Mouse (Mus musculus): Measurements from ENCODE around the gene Lrrc41. TPM values are rescaled to one million over a fixed set of nuclear protein-coding genes. Genes with fewer than 3 reads are reported as not detected.

The Lrrc41 gene
- 74.3 and 77.3 TPM in 2 replicates for polyA plus RNA-seq (2015; fragmentation: Nextera tagmentation; extraction: Ambion mirVana)

DNA sequence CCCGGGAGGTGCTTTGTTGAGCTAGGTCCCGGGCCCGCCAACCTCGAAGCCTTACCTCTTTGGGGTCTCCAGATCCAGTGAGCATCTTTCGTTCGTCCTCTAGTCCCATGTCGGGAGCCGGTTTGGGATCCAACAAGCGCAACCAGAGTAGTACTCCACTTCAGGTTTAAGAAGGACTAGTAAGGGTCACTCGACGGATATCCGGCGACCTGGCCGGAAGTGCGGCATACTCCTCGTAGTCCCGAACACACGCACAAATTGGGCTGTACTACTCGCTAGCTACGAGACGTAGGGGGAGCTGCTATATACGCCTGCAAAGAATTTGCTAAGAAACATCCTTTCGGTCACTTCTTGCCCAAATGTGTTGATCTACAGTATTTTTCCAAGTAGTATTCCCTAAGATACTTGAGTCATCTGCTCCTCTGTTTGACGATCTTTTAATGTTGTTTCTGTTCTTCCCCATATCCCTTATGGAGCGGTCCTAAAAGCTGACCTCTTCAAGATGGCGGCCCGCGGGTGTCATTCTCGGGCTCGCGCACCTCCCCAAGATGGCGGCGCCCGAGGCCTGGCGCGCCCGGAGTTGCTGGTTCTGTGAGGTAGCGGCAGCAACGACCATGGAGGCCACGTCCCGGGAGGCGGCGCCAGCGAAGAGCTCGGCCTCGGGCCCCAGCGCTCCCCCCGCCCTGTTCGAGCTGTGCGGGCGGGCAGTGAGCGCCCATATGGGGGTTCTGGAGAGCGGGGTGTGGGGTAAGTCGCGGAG lies at the start of gene Lrrc41, which contains the start of gene Uqcrh:
Gene Lrrc41, plus strand, starts transcription at position 409 of the 760 bp plus-strand sequence.
Gene Uqcrh, minus strand, starts transcription at position 211 of the 760 bp plus-strand sequence.
- peak within 1 kb of the TSS; percentile 88 for H3K4me3 ChIP-seq
- peaks cover 10% of the 10 kb centered on the region for H3K36me3 ChIP-seq
- no peaks in the 10 kb centered on the region for H3K9me3 ChIP-seq
- H3K4me2 ChIP-seq: peak within 1 kb of the TSS; percentile 91
- peak; percentile 95 for ATAC-seq (ENCODE audit: low FRiP score, low read depth)
- peaks cover 38% of the 10 kb centered on the region for H3K4me1 ChIP-seq (replicated peaks)
- under 1% methylated on average over 54 of the region's 55 CpGs for WGBS
- no peaks in the 10 kb centered on the region for H3K27me3 ChIP-seq
- peak within 1 kb of the TSS; percentile 96 for H3K27ac ChIP-seq (replicated peaks)
- H3K9ac ChIP-seq: peak within 1 kb of the TSS; percentile 92

DNA sequence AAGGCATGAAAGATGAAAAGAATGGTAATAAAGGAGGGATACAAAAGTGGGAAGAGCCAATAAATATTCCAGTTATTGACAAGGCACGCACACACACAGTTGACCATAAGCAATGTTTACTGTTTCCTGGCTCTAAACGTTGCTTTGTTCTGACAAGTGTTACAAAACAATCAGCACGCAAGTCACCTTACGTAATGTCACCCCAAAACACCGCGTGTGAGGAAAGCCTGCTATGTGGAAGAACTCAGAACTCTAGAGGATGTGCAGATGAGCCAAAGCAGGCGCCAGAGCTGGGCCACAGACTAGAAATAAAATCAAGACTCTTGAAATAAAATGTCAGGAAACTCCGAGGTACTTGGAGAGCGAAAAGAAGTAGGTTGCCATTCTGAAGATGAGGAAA lies 42.2 kb upstream of the Lrrc41 start:
- no peaks in the 10 kb centered on the region for H3K9me3 ChIP-seq
- peaks cover 17% of the 10 kb centered on the region; the same call in 1 of the 2 replicates for H3K36me3 ChIP-seq
- H3K4me1 ChIP-seq (replicated peaks): no peaks in the 10 kb centered on the region
- H3K4me3 ChIP-seq: no peak overlapping the region
- no peak for ATAC-seq (ENCODE audit: low FRiP score, low read depth)
- H3K27me3 ChIP-seq: no peaks in the 10 kb centered on the region
- no peak overlapping the region for H3K4me2 ChIP-seq
- no peak overlapping the region for H3K9ac ChIP-seq
- 94% methylated on average over 9 of the region's 9 CpGs for WGBS
- no peak overlapping the region for H3K27ac ChIP-seq (replicated peaks)

DNA sequence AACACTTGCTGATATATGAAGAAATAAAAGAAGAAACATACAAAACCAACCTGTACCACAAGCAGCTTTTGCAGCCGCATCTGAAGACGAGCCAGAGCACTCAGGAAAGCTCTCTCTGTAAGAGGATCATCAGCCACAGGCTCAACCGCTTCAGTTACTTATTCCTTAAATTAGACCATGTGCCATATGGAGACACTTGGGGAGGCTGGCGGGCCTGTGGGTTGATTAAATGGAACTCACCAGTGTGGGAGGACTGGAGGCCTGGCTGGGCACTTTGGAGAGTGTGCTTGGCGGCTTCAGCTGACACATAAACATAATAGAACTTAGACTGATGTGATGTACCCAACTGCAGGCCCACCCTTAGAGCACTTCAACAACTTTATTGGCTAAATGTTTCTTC lies 41.7 kb upstream of the Lrrc41 start:
- no peaks in the 10 kb centered on the region for H3K27me3 ChIP-seq
- no peak overlapping the region for H3K4me3 ChIP-seq
- 87% methylated on average over 5 of the region's 5 CpGs for WGBS
- H3K4me2 ChIP-seq: no peak overlapping the region
- no peaks in the 10 kb centered on the region for H3K9me3 ChIP-seq
- peaks cover 17% of the 10 kb centered on the region; the same call in 1 of the 2 replicates for H3K36me3 ChIP-seq
- H3K27ac ChIP-seq (replicated peaks): no peak overlapping the region
- no peak for ATAC-seq (ENCODE audit: low FRiP score, low read depth)
- no peaks in the 10 kb centered on the region for H3K4me1 ChIP-seq (replicated peaks)
- no peak overlapping the region for H3K9ac ChIP-seq

DNA sequence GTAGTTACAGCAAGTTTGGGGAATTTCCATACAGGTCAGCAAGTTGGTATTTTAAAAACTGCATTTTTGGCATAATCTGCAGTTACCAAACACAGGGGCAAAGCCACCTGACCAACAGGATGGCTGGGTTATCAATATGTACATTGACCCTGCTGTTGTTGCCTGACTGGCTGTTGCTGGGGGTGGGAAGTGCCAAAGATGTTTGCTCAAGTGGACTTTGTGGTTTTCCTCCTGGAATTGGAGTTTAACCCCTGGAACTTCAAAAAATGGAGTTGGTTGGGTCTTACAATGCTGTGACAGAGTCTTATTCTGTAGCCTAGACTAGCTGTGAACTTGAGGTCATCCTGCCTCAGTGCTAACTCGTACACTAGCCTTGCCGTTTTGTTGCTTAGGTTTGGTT lies 34.6 kb upstream of the Lrrc41 start:
- Histone ChIP-seq H3K27ac (replicated peaks) (no peak overlapping the region), H3K27me3 (no peaks in the 10 kb centered on the region), H3K4me1 (replicated peaks) (no peaks in the 10 kb centered on the region), H3K9me3 (no peaks in the 10 kb centered on the region), H3K4me3 (no peak overlapping the region), H3K36me3 (peaks cover 7% of the 10 kb centered on the region; the same call in 1 of the 2 replicates), H3K9ac (no peak overlapping the region), H3K4me2 (no peak overlapping the region)
- ATAC-seq (ENCODE audit: low FRiP score, low read depth): no peak
- WGBS: 93% methylated on average over 2 of the region's 2 CpGs

DNA sequence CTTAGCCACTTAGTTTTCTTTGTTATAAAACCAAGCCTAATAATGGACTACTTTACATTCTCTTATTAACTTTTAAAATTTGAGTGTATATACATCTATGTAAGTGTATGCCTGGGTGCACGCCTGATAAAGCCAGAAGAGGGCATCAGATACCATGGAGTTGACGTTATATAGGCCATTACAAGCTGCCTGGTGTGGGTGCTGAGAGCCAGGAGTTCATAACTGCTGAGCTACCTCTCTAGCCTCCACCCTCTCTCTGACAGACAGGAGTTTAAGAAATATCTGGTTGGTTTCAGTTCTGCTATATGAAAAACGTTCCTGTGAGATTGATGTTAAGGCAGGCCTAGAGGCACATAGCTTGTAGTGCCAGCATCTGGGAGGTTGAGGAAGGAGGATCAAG lies 32.9 kb upstream of the Lrrc41 start:
- WGBS: 80% methylated on average over 3 of the region's 3 CpGs
- Histone ChIP-seq H3K9ac (no peak overlapping the region), H3K4me1 (replicated peaks) (no peaks in the 10 kb centered on the region), H3K4me2 (no peak overlapping the region), H3K9me3 (no peaks in the 10 kb centered on the region), H3K36me3 (peaks cover 3% of the 10 kb centered on the region; the same call in 1 of the 2 replicates), H3K4me3 (no peak overlapping the region), H3K27me3 (no peaks in the 10 kb centered on the region), H3K27ac (replicated peaks) (no peak overlapping the region)
- ATAC-seq (ENCODE audit: low FRiP score, low read depth): no peak

DNA sequence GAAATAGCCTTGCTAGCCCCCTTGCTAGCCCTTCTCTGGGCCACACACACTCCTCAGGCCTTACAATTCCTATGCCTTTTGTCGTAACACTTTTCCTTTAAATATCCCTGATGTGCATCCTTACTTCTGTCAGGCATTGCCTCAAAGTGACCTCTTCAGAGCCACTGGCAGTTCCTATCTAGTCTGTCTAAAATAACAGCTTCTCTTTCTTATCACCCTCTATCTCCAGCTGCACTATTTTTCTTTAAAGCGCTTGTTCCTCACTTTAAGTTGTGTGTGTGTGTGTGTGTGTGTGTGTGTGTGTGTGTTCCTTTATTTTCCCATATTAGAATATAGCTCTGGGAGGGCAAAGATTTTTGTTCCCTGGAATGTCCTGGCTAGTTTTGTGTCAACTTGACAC lies 28.5 kb upstream of the Lrrc41 start:
- no peak overlapping the region for H3K9ac ChIP-seq
- H3K4me3 ChIP-seq: no peak overlapping the region
- WGBS: 96% methylated on average over 2 of the region's 2 CpGs
- ATAC-seq (ENCODE audit: low FRiP score, low read depth): no peak
- peaks cover 3% of the 10 kb centered on the region; the same call in 1 of the 2 replicates for H3K36me3 ChIP-seq
- no peaks in the 10 kb centered on the region for H3K27me3 ChIP-seq
- H3K9me3 ChIP-seq: no peaks in the 10 kb centered on the region
- no peak overlapping the region for H3K4me2 ChIP-seq
- H3K27ac ChIP-seq (replicated peaks): no peak overlapping the region
- H3K4me1 ChIP-seq (replicated peaks): no peaks in the 10 kb centered on the region

DNA sequence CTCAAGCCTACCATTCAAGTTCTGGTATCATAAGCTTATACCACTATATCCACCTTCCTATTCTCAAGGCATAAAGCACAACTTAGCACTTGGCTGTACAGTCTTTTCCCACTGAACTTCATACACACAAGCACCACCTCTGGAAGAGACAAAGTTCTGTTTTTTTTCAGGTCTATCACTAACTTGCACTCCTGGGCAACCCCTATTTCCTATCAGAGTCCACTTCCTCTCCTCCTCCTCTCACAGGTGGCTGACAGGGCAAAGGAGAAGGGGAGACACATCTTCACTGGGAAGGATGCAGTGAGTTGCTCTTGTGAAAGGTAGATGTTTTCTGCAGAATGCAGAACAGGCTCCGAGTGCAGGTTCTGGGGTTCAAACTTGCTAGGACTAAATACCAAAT lies 27.4 kb upstream of the Lrrc41 start:
- Histone ChIP-seq H3K4me2 (no peak overlapping the region), H3K4me3 (no peak overlapping the region), H3K9ac (no peak overlapping the region), H3K4me1 (replicated peaks) (peaks cover 5% of the 10 kb centered on the region), H3K27me3 (no peaks in the 10 kb centered on the region), H3K27ac (replicated peaks) (no peak overlapping the region), H3K9me3 (no peaks in the 10 kb centered on the region), H3K36me3 (peaks cover 3% of the 10 kb centered on the region; the same call in 1 of the 2 replicates)
- no peak for ATAC-seq (ENCODE audit: low FRiP score, low read depth)
- WGBS: 100% methylated on average over 1 of the region's 1 CpGs

DNA sequence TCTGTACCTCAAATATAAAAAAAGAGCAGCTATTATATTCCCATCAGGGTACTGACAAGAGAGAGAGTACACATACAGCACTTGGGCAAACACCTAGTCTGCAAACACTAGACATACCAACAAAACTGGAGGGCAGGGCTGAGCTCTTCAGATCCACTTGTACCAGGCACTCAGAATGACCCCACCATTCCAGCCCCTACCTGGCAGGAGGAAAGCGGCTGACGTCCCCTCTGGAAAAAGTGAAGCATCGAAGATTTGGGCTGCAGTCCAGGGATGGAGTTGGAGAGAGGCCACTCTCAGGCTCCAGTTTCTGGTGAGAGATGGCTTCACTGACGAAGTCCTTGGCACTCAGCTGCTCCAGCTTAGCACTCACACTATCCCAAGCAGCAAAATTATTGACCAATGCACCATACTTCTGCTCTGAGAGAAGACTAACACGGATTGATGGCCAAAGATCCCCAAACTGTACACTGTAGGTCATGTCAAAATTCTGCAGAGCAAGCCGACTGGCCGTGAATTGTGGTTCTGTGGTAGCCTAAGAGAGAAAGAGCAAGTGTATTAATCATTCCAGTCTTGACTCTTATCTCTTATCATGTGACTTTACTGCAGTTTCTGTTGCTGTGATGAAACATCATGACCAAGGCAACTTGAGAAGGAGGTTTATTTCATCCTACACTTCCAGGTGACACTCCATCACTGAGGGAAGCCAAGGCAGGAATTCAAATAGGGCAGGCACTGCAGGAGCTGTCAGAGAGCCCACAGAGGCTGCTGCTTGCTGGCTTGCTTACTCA lies 26.7 kb upstream of the Lrrc41 start:
- no peak for ATAC-seq (ENCODE audit: low FRiP score, low read depth)

DNA sequence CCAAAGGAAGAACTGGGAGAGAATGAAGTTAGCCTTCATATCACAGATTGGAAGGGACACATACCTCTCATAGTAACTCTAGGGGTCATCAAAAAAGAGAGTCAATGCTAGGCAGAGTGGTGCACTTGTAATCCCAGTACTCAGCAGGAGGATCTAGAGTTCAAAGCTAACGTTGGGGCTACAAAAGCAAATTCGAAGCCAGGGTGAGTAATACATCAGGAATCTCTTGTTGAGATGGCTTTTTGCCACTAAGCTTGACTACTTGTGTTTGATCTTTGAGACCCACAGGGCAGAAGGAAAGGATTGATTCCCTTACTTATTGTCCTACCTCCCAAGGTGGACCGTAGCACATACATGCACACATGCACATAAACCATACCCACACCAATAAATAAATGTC lies 25.9 kb upstream of the Lrrc41 start:
- no peak overlapping the region for H3K4me3 ChIP-seq
- H3K36me3 ChIP-seq: no peaks in the 10 kb centered on the region
- no peak for ATAC-seq (ENCODE audit: low FRiP score, low read depth)
- no peaks in the 10 kb centered on the region for H3K9me3 ChIP-seq
- peaks cover 12% of the 10 kb centered on the region for H3K4me1 ChIP-seq (replicated peaks)
- no peak overlapping the region for H3K4me2 ChIP-seq
- no peak overlapping the region for H3K9ac ChIP-seq
- no peaks in the 10 kb centered on the region for H3K27me3 ChIP-seq
- WGBS: 84% methylated on average over 3 of the region's 3 CpGs
- no peak overlapping the region for H3K27ac ChIP-seq (replicated peaks)

More for the DNA sequence above, 26.7 kb upstream of the Lrrc41 start:
- H3K27me3 ChIP-seq: no peaks in the 10 kb centered on the region
- no peaks in the 10 kb centered on the region for H3K36me3 ChIP-seq
- no peak overlapping the region for H3K4me3 ChIP-seq
- H3K27ac ChIP-seq (replicated peaks): no peak overlapping the region
- H3K9me3 ChIP-seq: no peaks in the 10 kb centered on the region
- no peak overlapping the region for H3K4me2 ChIP-seq
- 81% methylated on average over 7 of the region's 7 CpGs for WGBS
- H3K4me1 ChIP-seq (replicated peaks): peaks cover 10% of the 10 kb centered on the region
- H3K9ac ChIP-seq: no peak overlapping the region

DNA sequence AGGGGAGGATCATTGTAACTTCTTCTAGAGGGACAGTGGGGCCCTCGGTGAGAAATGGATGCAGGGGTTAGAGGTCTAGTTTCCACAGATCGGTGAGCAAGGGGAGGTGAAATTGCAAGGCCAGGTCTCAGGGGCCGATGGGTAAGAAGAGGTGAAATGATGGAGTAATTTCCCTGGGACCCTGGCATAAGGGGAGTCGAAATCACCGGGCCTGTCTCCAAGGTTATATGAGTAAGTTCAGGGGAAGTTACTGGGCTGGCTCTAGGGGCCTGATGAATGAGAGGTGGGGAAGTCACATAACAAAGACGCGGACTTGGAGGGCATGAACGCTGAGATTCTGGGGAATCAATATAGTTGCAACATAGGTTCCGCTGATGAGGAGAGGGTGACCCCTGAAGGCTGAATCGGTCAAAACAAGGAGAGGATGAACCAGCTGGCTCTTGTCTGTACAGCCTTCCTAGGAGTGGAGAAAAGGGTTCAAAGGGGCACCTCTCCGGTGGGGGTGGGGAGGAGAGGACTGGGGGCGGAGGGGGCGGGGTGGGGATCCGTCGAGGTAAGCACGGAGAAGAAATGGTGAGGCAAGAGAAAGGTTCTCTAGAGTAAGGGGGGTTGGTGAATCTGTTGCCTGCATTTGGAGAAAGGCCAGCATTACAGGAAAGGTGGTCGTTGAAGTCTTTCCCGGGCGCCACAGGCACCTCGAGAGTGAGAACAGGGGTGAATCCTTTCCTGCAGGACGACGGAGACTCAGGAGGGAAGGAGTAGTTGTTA lies 22.4 kb upstream of the Lrrc41 start:
- 8% methylated on average over 22 of the region's 22 CpGs for WGBS
- peak; percentile 29; the same call in 1 of the 2 replicates for ATAC-seq (ENCODE audit: low FRiP score, low read depth)
- Histone ChIP-seq H3K4me2 (peak overlapping the region; percentile 71), H3K4me3 (peak overlapping the region; percentile 50), H3K27ac (replicated peaks) (peak overlapping the region; percentile 86), H3K4me1 (replicated peaks) (peaks cover 16% of the 10 kb centered on the region), H3K27me3 (no peaks in the 10 kb centered on the region), H3K9ac (peak overlapping the region; percentile 48), H3K9me3 (no peaks in the 10 kb centered on the region), H3K36me3 (no peaks in the 10 kb centered on the region)

DNA sequence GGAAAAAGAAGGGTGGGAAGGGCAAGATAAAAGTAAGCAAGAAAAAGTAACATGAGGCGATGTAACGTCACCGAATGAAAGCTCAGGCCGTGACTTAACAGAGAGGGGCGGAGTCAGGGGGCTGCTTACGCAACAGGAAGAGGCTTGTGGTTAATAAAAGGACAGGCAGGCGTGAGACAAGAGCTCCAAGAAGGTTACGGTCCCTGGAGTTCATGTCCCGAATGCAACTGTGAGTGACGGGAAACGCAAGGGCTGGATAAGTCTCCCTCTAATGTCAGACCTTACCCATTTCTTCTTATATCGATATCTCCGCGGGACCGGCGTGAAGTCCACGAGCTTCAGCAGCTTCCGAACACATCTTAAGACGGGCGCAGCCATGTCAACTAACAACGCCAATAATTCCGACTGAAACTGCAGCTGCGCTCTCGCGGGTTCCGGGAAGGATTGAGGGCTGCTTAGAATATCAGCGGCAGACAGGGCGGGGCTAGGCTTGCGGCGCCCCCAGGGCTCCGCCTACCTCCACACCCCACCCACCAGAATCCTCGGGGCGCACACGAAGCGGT lies 21.6 kb upstream of the Lrrc41 start, which contains the start of gene Nsun4:
Gene Nsun4, minus strand, starts transcription at position 478 of the 563 bp plus-strand sequence.
- H3K4me3 ChIP-seq: peak within 1 kb of the TSS; percentile 50
- peak within 1 kb of the TSS; percentile 71 for H3K4me2 ChIP-seq
- H3K4me1 ChIP-seq (replicated peaks): peaks cover 16% of the 10 kb centered on the region
- no peaks in the 10 kb centered on the region for H3K27me3 ChIP-seq
- ATAC-seq (ENCODE audit: low FRiP score, low read depth): peak; percentile 94
- no peaks in the 10 kb centered on the region for H3K36me3 ChIP-seq
- peak within 1 kb of the TSS; percentile 48 for H3K9ac ChIP-seq
- WGBS: under 1% methylated on average over 35 of the region's 35 CpGs
- H3K9me3 ChIP-seq: no peaks in the 10 kb centered on the region
- H3K27ac ChIP-seq (replicated peaks): peak within 1 kb of the TSS; percentile 86

All from hindbrain, embryonic 15.5 days (tissue).